Mouse (Mus musculus) spleen, adult 2 months (tissue): Measurements from ENCODE around the gene Vti1a. TPM values are rescaled to one million over a fixed set of nuclear protein-coding genes. Genes with fewer than 3 reads are reported as not detected.

ENCODE experiments used
- DNase-seq, 2 experiments: peaks; one replicate each; pipeline versions ENCODE4 v3.0.0 to v3.0.0-alpha.2; 2012 to 2021; ENCODE audit warnings: low spot score in 2 of 2, low read depth in 1 of 2
- H3K27ac ChIP-seq: fragments of 200-500 bp; 2 replicates; pipeline ENCODE4 v1.5.1; 2012; ENCODE audit warnings: low read length, inconsistent platforms; ENCODE audit not compliant: insufficient read depth
- H3K27me3 ChIP-seq: fragments of 200-500 bp; 2 replicates; pipeline ENCODE4 v1.6.1; 2012; ENCODE audit warnings: mild to moderate bottlenecking, moderate library complexity, low read length, inconsistent platforms; ENCODE audit not compliant: control insufficient read depth, insufficient read depth
- H3K36me3 ChIP-seq: fragments of 200-500 bp; 2 replicates; pipeline ENCODE4 v1.6.1; 2012; ENCODE audit warnings: mild to moderate bottlenecking, low read length, inconsistent platforms; ENCODE audit not compliant: control insufficient read depth, insufficient read depth
- H3K4me1 ChIP-seq: fragments of 200-500 bp; 2 replicates; pipeline ENCODE4 v1.6.1; 2011; ENCODE audit warnings: inconsistent platforms; ENCODE audit not compliant: control insufficient read depth, insufficient read depth, insufficient read length
- H3K4me3 ChIP-seq: fragments of 200-500 bp; 2 replicates; pipeline ENCODE4 v1.5.1; 2011; ENCODE audit warnings: mild to moderate bottlenecking, inconsistent platforms; ENCODE audit not compliant: insufficient read depth, insufficient read length; ENCODE audit errors: extremely low read depth
- CTCF ChIP-seq: fragments of 200-500 bp; IDR thresholded peaks from 2 replicates; pipeline ENCODE4 v1.5.1; 2011; ENCODE audit warnings: mild to moderate bottlenecking, inconsistent platforms; ENCODE audit not compliant: insufficient read depth, insufficient read length, insufficient replicate concordance; ENCODE audit errors: extremely low read depth
- POLR2A ChIP-seq: fragments of 200-500 bp; IDR thresholded peaks from 2 replicates; pipeline ENCODE4 v1.6.1; 2011; ENCODE audit warnings: low read depth, low read length, inconsistent platforms
- WGBS: fragments of 180-500 bp; shearing (Covaris S2); methylation state at CpG from one replicate; pipeline ENCODE4 v1.1.7; 2018; 5-methylcytosine and 5-hydroxymethylcytosine counted together
- polyA plus RNA-seq: library from polyadenylated mRNA; depleted of rRNA; stranded (reverse); fragments of >200 nt; gene quantifications from 2 replicates; pipeline ENCODE4 v1.2.3, GENCODE M21; 2012

Vti1a gene
- polyA plus RNA-seq, 1 experiment, result 7.0 TPM

DNA sequence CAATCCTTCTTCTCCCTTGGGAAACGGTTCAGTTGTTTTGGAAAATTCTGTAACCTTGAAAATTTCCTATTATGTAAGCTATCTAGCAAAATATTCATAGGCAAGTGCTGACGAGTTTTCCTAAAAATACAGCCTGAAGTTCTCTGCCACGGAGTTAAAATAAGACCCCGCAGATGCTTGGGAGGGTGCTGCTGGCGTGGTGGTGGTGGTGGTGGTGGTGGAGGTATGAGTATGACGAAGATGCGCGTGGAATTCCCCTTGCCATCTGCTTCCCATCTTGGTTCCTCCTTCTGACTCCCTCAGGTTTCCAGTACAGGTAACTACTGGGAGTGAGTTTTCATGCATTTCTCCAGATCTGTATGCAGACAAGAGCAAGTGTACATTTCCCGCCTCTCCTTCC is 46.5 kb downstream of the Vti1a start:
- DNase-seq, result no peak
- TF ChIP-seq POLR2A (no peak), CTCF (no peak)
- no peaks in the 10 kb centered on the region for H3K36me3 ChIP-seq
- no peak overlapping the region for H3K27ac ChIP-seq
- WGBS, result 91% methylated on average over 9 of the region's 9 CpGs
- H3K4me1 ChIP-seq, result no peaks in the 10 kb centered on the region
- H3K4me3 ChIP-seq, result no peak overlapping the region
- no peaks in the 10 kb centered on the region for H3K27me3 ChIP-seq

DNA sequence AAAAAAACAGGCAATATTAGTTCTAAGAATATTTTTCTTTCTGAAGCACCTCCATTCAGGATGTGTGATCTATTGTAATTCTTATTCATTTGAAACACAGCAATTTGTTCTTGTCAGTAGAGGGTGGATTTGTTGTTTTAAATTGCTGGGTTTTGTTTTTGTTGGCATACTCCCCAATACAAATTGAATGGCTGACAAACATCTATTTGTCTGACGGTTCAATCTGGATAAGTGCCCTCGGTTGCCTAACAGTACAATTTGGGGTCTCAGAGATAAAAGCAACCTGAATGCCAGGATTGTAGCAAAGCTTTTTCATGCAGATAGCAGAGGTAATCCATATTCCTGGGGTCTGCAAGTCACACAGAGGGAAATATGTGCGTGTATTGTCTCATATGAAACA is 53.6 kb downstream of the Vti1a start:
- no peak for TF ChIP-seq CTCF
- TF ChIP-seq POLR2A, result no peak
- Histone ChIP-seq H3K27ac (no peak overlapping the region), H3K4me1 (no peaks in the 10 kb centered on the region), H3K4me3 (no peak overlapping the region), H3K27me3 (no peaks in the 10 kb centered on the region), H3K36me3 (no peaks in the 10 kb centered on the region)
- DNase-seq, result no peak
- 86% methylated on average over 3 of the region's 3 CpGs for WGBS

DNA sequence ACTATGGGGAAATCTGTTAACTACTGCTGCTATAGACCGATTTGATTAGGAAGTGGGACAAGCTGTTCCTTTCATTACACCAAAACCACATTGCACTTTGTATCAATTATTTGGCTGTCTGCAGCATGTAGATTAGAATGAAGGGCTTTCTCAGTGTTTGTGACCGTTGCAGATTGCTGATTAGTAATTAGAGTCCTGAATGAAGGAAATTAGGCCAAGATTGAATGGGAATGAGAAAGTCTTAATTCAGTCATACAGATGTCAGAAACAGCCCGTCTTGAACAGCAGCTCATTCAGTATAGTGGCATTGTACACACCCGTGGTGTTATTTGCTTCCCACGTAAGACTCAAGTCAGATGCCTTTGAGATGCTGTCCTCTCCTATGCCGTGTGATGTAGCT is 60.2 kb downstream of the Vti1a start:
- TF ChIP-seq POLR2A (no peak), CTCF (no peak)
- no peaks in the 10 kb centered on the region; the same call in 1 of the 2 replicates for H3K4me1 ChIP-seq
- WGBS, result 88% methylated on average over 6 of the region's 6 CpGs
- no peak overlapping the region for H3K27ac ChIP-seq
- H3K4me3 ChIP-seq, result no peak overlapping the region
- no peaks in the 10 kb centered on the region for H3K27me3 ChIP-seq
- H3K36me3 ChIP-seq, result peaks cover 2% of the 10 kb centered on the region
- no peak for DNase-seq

DNA sequence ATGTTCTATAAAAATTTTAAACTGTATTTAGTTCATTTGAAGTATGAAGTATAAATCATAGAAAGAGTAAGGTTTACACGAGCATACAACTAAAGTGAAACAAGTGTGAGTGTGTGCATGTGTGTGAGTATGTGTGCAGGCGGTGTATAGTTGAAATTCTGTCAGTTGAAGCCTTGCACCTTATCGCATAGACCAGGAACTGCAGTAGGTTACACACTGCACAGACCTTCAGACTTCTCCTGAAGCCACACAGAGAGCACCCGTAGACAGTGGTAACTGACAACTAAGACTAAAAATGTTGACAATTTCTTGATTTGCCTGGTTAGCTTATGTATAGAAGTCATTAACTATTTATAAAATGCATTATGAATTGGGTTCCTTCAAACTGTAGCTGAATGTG is 61.4 kb downstream of the Vti1a start:
- TF ChIP-seq POLR2A, result no peak
- TF ChIP-seq CTCF, result no peak
- Histone ChIP-seq H3K36me3 (peaks cover 5% of the 10 kb centered on the region), H3K4me1 (no peaks in the 10 kb centered on the region; the same call in 1 of the 2 replicates), H3K27ac (no peak overlapping the region), H3K4me3 (no peak overlapping the region), H3K27me3 (no peaks in the 10 kb centered on the region)
- DNase-seq, result no peak
- WGBS, result 70% methylated on average over 4 of the region's 4 CpGs

DNA sequence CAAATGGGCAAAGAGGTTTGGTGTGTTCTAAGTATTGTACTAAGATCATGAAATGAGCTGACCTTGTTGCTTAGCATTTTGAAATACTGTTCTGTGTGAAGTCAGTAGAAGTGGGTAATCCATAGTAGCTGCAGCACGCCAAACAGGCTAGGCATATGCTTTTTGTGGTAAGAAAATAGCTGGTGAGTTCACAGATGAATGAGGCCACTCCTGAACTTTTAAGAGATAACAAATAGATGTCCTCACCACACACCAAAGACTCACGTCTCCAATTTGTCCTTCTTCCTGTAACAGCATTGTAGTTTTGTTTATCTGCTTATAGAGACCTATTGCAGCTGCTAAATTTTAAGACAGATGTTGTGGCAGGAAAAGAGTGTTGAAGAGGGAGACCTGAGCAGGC is 62.8 kb downstream of the Vti1a start:
- TF ChIP-seq POLR2A (no peak), CTCF (no peak)
- H3K27ac ChIP-seq, result no peak overlapping the region
- peaks cover 5% of the 10 kb centered on the region for H3K36me3 ChIP-seq
- no peaks in the 10 kb centered on the region for H3K27me3 ChIP-seq
- DNase-seq, result no peak
- 69% methylated on average over 2 of the region's 2 CpGs for WGBS
- no peak overlapping the region for H3K4me3 ChIP-seq
- no peaks in the 10 kb centered on the region; the same call in 1 of the 2 replicates for H3K4me1 ChIP-seq

DNA sequence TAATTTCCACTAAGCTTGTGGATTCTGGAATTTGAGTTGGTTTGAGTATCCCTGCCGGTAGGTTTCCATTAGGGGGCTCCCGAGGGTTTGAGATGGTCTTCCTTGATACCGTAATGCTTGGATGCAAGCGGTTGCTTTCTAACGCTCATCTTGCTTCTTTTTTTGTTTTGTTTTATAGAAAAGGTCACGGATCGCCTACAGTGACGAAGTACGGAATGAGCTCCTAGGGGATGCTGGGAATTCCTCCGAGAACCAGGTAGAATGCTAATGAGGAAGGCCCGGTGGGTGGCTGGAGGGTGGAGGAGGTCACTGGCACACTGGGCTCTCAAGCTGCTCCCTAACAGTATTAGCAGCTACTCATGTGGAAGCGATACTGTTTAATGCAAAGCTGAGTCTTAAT is 64.7 kb downstream of the Vti1a start:
- no peaks in the 10 kb centered on the region for H3K27me3 ChIP-seq
- no peak for TF ChIP-seq CTCF
- no peak for TF ChIP-seq POLR2A
- H3K4me3 ChIP-seq, result no peak overlapping the region
- no peaks in the 10 kb centered on the region; the same call in 1 of the 2 replicates for H3K4me1 ChIP-seq
- DNase-seq, result no peak
- peaks cover 6% of the 10 kb centered on the region for H3K36me3 ChIP-seq
- 93% methylated on average over 12 of the region's 12 CpGs for WGBS
- H3K27ac ChIP-seq, result no peak overlapping the region

DNA sequence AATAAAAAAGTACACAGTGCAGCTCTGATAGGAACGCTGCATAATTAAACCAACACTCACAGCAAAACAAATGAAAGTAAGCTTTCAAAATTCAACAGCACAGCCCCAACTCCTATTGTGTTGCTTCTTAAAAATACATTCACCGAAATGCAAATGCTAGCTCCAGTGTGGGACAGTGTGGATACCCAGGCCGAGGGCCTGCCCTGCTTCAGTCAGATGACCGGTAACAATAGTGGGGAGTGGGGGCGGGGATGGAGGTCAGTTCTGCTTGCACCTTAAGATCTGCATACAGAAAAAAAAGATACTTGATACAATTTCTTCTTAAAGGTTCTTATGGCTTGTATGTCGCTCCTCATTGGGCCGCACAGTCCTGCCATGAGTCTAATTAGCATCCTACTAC is 65.2 kb downstream of the Vti1a start:
- Histone ChIP-seq H3K27me3 (no peaks in the 10 kb centered on the region), H3K4me3 (no peak overlapping the region), H3K36me3 (peaks cover 6% of the 10 kb centered on the region), H3K27ac (no peak overlapping the region), H3K4me1 (no peaks in the 10 kb centered on the region; the same call in 1 of the 2 replicates)
- DNase-seq, result no peak
- TF ChIP-seq CTCF (no peak), POLR2A (no peak)
- 99% methylated on average over 7 of the region's 7 CpGs for WGBS

DNA sequence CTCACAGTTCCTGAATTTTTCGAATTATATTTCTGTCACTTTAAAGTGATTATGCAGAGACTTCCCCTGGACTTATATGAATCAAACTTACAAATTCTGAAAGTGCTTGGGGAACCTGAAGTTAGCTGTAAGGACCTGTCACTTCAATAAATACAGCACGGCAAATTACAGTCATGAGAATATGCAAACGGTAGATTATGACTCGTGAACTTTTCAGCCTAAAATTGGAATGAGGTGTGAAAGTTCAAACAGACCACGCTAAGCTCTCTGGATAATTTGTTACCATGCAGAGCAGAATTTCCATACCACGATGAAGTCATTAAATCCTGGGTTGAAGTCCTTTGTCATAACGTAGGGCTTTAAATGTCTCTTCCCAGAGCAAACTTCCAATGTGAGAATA is 66.7 kb downstream of the Vti1a start:
- WGBS, result 69% methylated on average over 7 of the region's 7 CpGs
- Histone ChIP-seq H3K4me1 (no peaks in the 10 kb centered on the region), H3K36me3 (peaks cover 6% of the 10 kb centered on the region), H3K27ac (no peak overlapping the region), H3K4me3 (no peak overlapping the region), H3K27me3 (no peaks in the 10 kb centered on the region)
- TF ChIP-seq CTCF, result no peak
- TF ChIP-seq POLR2A, result no peak
- DNase-seq, result no peak
